Mouse (Mus musculus) cerebellum, adult 11 months (tissue): ENCODE results near the gene Tns4.

Source experiments
- DNase-seq: peaks from one replicate; pipeline ENCODE4 v3.0.0; 2022

The Tns4 gene

GRCm38 (mm10) chr11:99043632-99044031, 45.5 kb downstream of the Tns4 start:
- no peak for DNase-seq

GRCm38 (mm10) chr11:99042834-99043431, 46.2 kb downstream of the Tns4 start:
- DNase-seq, result no peak

- DNase-seq, result no peak
Observed at GRCm38 (mm10) chr11:99041841-99042780, 47.0 kb downstream of the Tns4 start.

GRCm38 (mm10) chr11:99041051-99041729, 47.9 kb downstream of the Tns4 start, which contains the start of gene Igfbp4:
Gene Igfbp4, plus strand, starts transcription at chr11:99041244.
- no peak for DNase-seq

- DNase-seq, result no peak
Observed at GRCm38 (mm10) chr11:99040346-99040974, 48.6 kb downstream of the Tns4 start.

- peak; percentile 42 for DNase-seq
Observed at GRCm38 (mm10) chr11:99039782-99040181, 49.3 kb downstream of the Tns4 start.

- DNase-seq, result no peak
Observed at GRCm38 (mm10) chr11:99036254-99036653, 52.9 kb downstream of the Tns4 start.

GRCm38 (mm10) chr11:99035350-99035749, 53.8 kb downstream of the Tns4 start:
- no peak for DNase-seq

GRCm38 (mm10) chr11:99026899-99027440, 62.1 kb downstream of the Tns4 start:
- no peak for DNase-seq

GRCm38 (mm10) chr11:99025878-99026277, 63.2 kb downstream of the Tns4 start:
- DNase-seq, result no peak

GRCm38 (mm10) chr11:99024468-99025134, 64.5 kb downstream of the Tns4 start:
- DNase-seq, result no peak

GRCm38 (mm10) chr11:99023500-99024467, 65.3 kb downstream of the Tns4 start, which contains the start of gene Top2a:
Gene Top2a, minus strand, starts transcription at chr11:99024189.
- peak; percentile 93 for DNase-seq

GRCm38 (mm10) chr11:99023094-99023493, 66.0 kb downstream of the Tns4 start:
- no peak for DNase-seq

- DNase-seq, result no peak
Observed at GRCm38 (mm10) chr11:99022384-99022933, 66.6 kb downstream of the Tns4 start.

GRCm38 (mm10) chr11:99019844-99020243, 69.3 kb downstream of the Tns4 start:
- DNase-seq, result no peak
